Mouse (Mus musculus) kidney, postnatal 0 days (tissue): ENCODE data around the gene Meox1. TPM values are rescaled to one million over a fixed set of nuclear protein-coding genes. Genes with fewer than 3 reads are reported as not detected.

Experiments
- ATAC-seq: fragments of 200-750 bp; cut with Nextera tagmentation; replicated peaks from 2 replicates; pipeline ENCODE4 v1.8.0; 2017; ENCODE audit warnings: low read depth, moderate number of reproducible peaks, moderate TSS enrichment, moderate library complexity; ENCODE audit not compliant: low FRiP score
- DNase-seq: peaks from one replicate; pipeline ENCODE4 v3.0.0-alpha.2; 2016; ENCODE audit warnings: low spot score
- H3K27ac ChIP-seq: fragments of 300-500 bp; sonication (generic); 2 replicates; pipeline ENCODE4 v1.5.1; 2014; ENCODE audit warnings: mild to moderate bottlenecking
- H3K27me3 ChIP-seq: fragments of 300-500 bp; sonication (generic); 2 replicates; pipeline ENCODE4 v1.6.1; 2014; ENCODE audit warnings: low read length, mixed read lengths; ENCODE audit not compliant: insufficient read depth
- H3K36me3 ChIP-seq: fragments of 300-500 bp; sonication (generic); 2 replicates; pipeline ENCODE4 v1.6.1; 2014; ENCODE audit warnings: low read length, mixed read lengths; ENCODE audit not compliant: insufficient read depth
- H3K4me1 ChIP-seq: fragments of 300-500 bp; sonication (generic); replicated peaks from 2 replicates; pipeline ENCODE4 v1.6.1; 2014; ENCODE audit warnings: antibody characterized with exemption, low read length, mixed read lengths; ENCODE audit not compliant: insufficient read depth
- H3K4me2 ChIP-seq: fragments of 300-500 bp; sonication (generic); 2 replicates; pipeline ENCODE4 v1.6.1; 2014; ENCODE audit warnings: mild to moderate bottlenecking, low read length, moderate library complexity, mixed read lengths
- H3K4me3 ChIP-seq: fragments of 300-500 bp; sonication (generic); replicated peaks from 2 replicates; pipeline ENCODE4 v1.5.1; 2014; ENCODE audit warnings: low read depth, low read length
- H3K9ac ChIP-seq: fragments of 300-500 bp; sonication (generic); 2 replicates; pipeline ENCODE4 v1.6.1; 2014; ENCODE audit warnings: low read depth, low read length
- H3K9me3 ChIP-seq: fragments of 300-500 bp; sonication (generic); replicated peaks from 2 replicates; pipeline ENCODE4 v1.6.1; 2016; ENCODE audit warnings: low read length, inconsistent platforms, mixed read lengths
- CTCF ChIP-seq: IDR thresholded peaks from 2 replicates; pipeline ENCODE4 v1.5.1; 2016; ENCODE audit warnings: antibody characterized with exemption, low read depth, mild to moderate bottlenecking, moderate library complexity
- WGBS: fragments of 180-500 bp; shearing (Covaris S2); extraction: QIAGEN DNeasy Blood & Tissue Kit; methylation state at CpG from one replicate; pipeline ENCODE4 v1.1.7; 2014; 5-methylcytosine and 5-hydroxymethylcytosine counted together
- polyA plus RNA-seq: library from polyadenylated mRNA; unstranded; fragments of >200 nt; fragmentation: Nextera tagmentation; extraction: Ambion mirVana; gene quantifications from 2 replicates; pipeline ENCODE4 v1.2.1, GENCODE M21; 2015

The Meox1 gene
- polyA plus RNA-seq, 1 experiment from 2014 or later = 14.3 TPM

- no peak overlapping the region for H3K27ac ChIP-seq
- WGBS = 66% methylated on average over 7 of the region's 7 CpGs
- ATAC-seq (no peak), DNase-seq (no peak)
- H3K4me1 ChIP-seq = no peaks in the 10 kb centered on the region
- no peaks in the 10 kb centered on the region for H3K9me3 ChIP-seq
- no peak for TF ChIP-seq CTCF
- H3K36me3 ChIP-seq = no peaks in the 10 kb centered on the region
- H3K4me2 ChIP-seq = no peak overlapping the region
- H3K27me3 ChIP-seq = no peaks in the 10 kb centered on the region
- H3K9ac ChIP-seq = no peak overlapping the region
- no peak overlapping the region for H3K4me3 ChIP-seq
Measured at GRCm38 (mm10) chr11:101851042-101851441, 43.1 kb downstream of the Meox1 start.

- Histone ChIP-seq H3K9me3 (no peaks in the 10 kb centered on the region), H3K4me2 (no peak overlapping the region), H3K36me3 (no peaks in the 10 kb centered on the region), H3K27me3 (no peaks in the 10 kb centered on the region), H3K4me1 (no peaks in the 10 kb centered on the region), H3K4me3 (no peak overlapping the region), H3K9ac (no peak overlapping the region), H3K27ac (no peak overlapping the region)
- WGBS = 65% methylated on average over 4 of the region's 4 CpGs
- ATAC-seq = no peak
- no peak for DNase-seq
- TF ChIP-seq CTCF = no peak
Measured at GRCm38 (mm10) chr11:101849286-101849685, 44.9 kb downstream of the Meox1 start.

GRCm38 (mm10) chr11:101847509-101847908 is 46.7 kb downstream of the Meox1 start:
- WGBS = 89% methylated on average over 5 of the region's 5 CpGs
- Histone ChIP-seq H3K4me1 (no peaks in the 10 kb centered on the region), H3K27ac (no peak overlapping the region), H3K36me3 (no peaks in the 10 kb centered on the region), H3K9me3 (no peaks in the 10 kb centered on the region), H3K4me2 (no peak overlapping the region), H3K9ac (no peak overlapping the region), H3K4me3 (no peak overlapping the region), H3K27me3 (no peaks in the 10 kb centered on the region)
- no peak for ATAC-seq
- DNase-seq = no peak
- no peak for TF ChIP-seq CTCF

GRCm38 (mm10) chr11:101842773-101843163 is 51.4 kb downstream of the Meox1 start:
- H3K27ac ChIP-seq = peak overlapping the region; percentile 70
- DNase-seq = no peak
- ATAC-seq = 0 out of 2 replicates have a peak, but pooled peaks have one; percentile 11
- no peaks in the 10 kb centered on the region for H3K27me3 ChIP-seq
- no peaks in the 10 kb centered on the region for H3K36me3 ChIP-seq
- no peak overlapping the region for H3K9ac ChIP-seq
- WGBS = 70% methylated on average over 3 of the region's 3 CpGs
- no peaks in the 10 kb centered on the region; the same call in 1 of the 2 replicates for H3K4me1 ChIP-seq
- TF ChIP-seq CTCF = no peak
- no peak overlapping the region for H3K4me3 ChIP-seq
- no peaks in the 10 kb centered on the region for H3K9me3 ChIP-seq
- no peak overlapping the region for H3K4me2 ChIP-seq

- ATAC-seq = peak; percentile 81
- H3K9ac ChIP-seq = no peak overlapping the region
Measured at GRCm38 (mm10) chr11:101841998-101842772, 52.0 kb downstream of the Meox1 start.

GRCm38 (mm10) chr11:101840405-101840804 is 53.8 kb downstream of the Meox1 start:
- Histone ChIP-seq H3K9ac (no peak overlapping the region), H3K27ac (no peak overlapping the region), H3K4me3 (no peak overlapping the region), H3K4me2 (no peak overlapping the region), H3K27me3 (no peaks in the 10 kb centered on the region), H3K9me3 (no peaks in the 10 kb centered on the region), H3K4me1 (no peaks in the 10 kb centered on the region; the same call in 1 of the 2 replicates), H3K36me3 (no peaks in the 10 kb centered on the region)
- ATAC-seq = no peak
- WGBS = 96% methylated on average over 3 of the region's 3 CpGs
- TF ChIP-seq CTCF = peak; percentile 47; the same call in 1 of the 2 replicates
- no peak for DNase-seq

More at GRCm38 (mm10) chr11:101841998-101842772, 52.0 kb downstream of the Meox1 start:
- no peaks in the 10 kb centered on the region; the same call in 1 of the 2 replicates for H3K4me1 ChIP-seq
- no peaks in the 10 kb centered on the region for H3K27me3 ChIP-seq
- H3K36me3 ChIP-seq = no peaks in the 10 kb centered on the region
- no peaks in the 10 kb centered on the region for H3K9me3 ChIP-seq
- no peak for TF ChIP-seq CTCF
- DNase-seq = peak; percentile 54
- no peak overlapping the region for H3K4me2 ChIP-seq
- no peak overlapping the region for H3K4me3 ChIP-seq
- H3K27ac ChIP-seq = peak overlapping the region; percentile 70
- 62% methylated on average over 15 of the region's 15 CpGs for WGBS
